Mouse (Mus musculus) retina, embryonic 14.5 days (tissue): ENCODE data around the gene Mpig6b.
A peak's percentile ranks its signal among the peaks of the same experiment; 100 is the strongest.
"Not testable (repeated sequence)": the region's sequence is repeated elsewhere in the genome, so short reads cannot be mapped to it uniquely, and the experiment has no call there.

Experiments
- DNase-seq: peaks from one replicate; pipeline ENCODE4 v3.0.0-alpha.2; 2015; ENCODE audit warnings: low spot score

The Mpig6b gene

GRCm38 (mm10) chr17:35034896-35035295, 31.1 kb downstream of the Mpig6b start:
- DNase-seq: no peak

- not testable (repeated sequence) for DNase-seq
Measured at GRCm38 (mm10) chr17:35033703-35034102, 32.3 kb downstream of the Mpig6b start.

- no peak for DNase-seq
Measured at GRCm38 (mm10) chr17:35032323-35032870, 33.6 kb downstream of the Mpig6b start.

GRCm38 (mm10) chr17:35031880-35032279, 34.1 kb downstream of the Mpig6b start:
- no peak for DNase-seq

GRCm38 (mm10) chr17:35031272-35031671, 34.7 kb downstream of the Mpig6b start:
- no peak for DNase-seq

GRCm38 (mm10) chr17:35029691-35030532, 36.1 kb downstream of the Mpig6b start:
- peak; percentile 67 for DNase-seq

GRCm38 (mm10) chr17:35028315-35028714, 37.7 kb downstream of the Mpig6b start:
- no peak for DNase-seq

- DNase-seq: peak; percentile 83
Measured at GRCm38 (mm10) chr17:35027277-35028068, 38.5 kb downstream of the Mpig6b start, which contains the start of gene Sapcd1. Gene Sapcd1 (minus strand): TSS chr17:35028016.

GRCm38 (mm10) chr17:35026206-35026605, 39.8 kb downstream of the Mpig6b start:
- DNase-seq: no peak

- DNase-seq: no peak
Measured at GRCm38 (mm10) chr17:35024691-35025488, 41.1 kb downstream of the Mpig6b start.

GRCm38 (mm10) chr17:35024261-35024660, 41.7 kb downstream of the Mpig6b start:
- DNase-seq: no peak

- DNase-seq: no peak
Measured at GRCm38 (mm10) chr17:35023756-35024155, 42.2 kb downstream of the Mpig6b start.

GRCm38 (mm10) chr17:35023221-35023620, 42.8 kb downstream of the Mpig6b start:
- DNase-seq: no peak

- no peak for DNase-seq
Measured at GRCm38 (mm10) chr17:35022541-35023060, 43.4 kb downstream of the Mpig6b start.

GRCm38 (mm10) chr17:35021842-35022477, 44.0 kb downstream of the Mpig6b start:
- DNase-seq: no peak

GRCm38 (mm10) chr17:35021163-35021808, 44.7 kb downstream of the Mpig6b start:
- peak; percentile 95 for DNase-seq

- DNase-seq: no peak
Measured at GRCm38 (mm10) chr17:35020551-35020950, 45.4 kb downstream of the Mpig6b start.

- no peak for DNase-seq
Measured at GRCm38 (mm10) chr17:35019894-35020293, 46.1 kb downstream of the Mpig6b start.

- DNase-seq: no peak
Measured at GRCm38 (mm10) chr17:35018171-35018570, 47.8 kb downstream of the Mpig6b start.

- no peak for DNase-seq
Measured at GRCm38 (mm10) chr17:35017706-35018030, 48.3 kb downstream of the Mpig6b start.
